Mouse (Mus musculus): ENCODE measurements at regions not wholly inside any gene's neighbourhood (a gene's known extent, or its start where the extent isn't known, plus 50 kb on each side); places are given as distances from the start of the nearest gene placed in this dataset.

- H3K27ac ChIP-seq (ENCODE audit: low read depth, low read length): no peak overlapping the region
These were observed 76.9 kb downstream of the Pxdc1 start for GRCm38 (mm10) chr13:34576392-34576791.

GRCm38 (mm10) chr13:34575997-34576314, 77.3 kb downstream of the Pxdc1 start:
- ATAC-seq (ENCODE audit: low FRiP score): peak; percentile 84
- no peak overlapping the region for H3K4me3 ChIP-seq (ENCODE audit: low read depth, low read length)
- H3K4me2 ChIP-seq (replicated peaks; ENCODE audit: low read depth, low read length): no peak overlapping the region
- no peaks in the 10 kb centered on the region for H3K9me3 ChIP-seq (ENCODE audit: control insufficient read depth, low read length)
- no peaks in the 10 kb centered on the region for H3K36me3 ChIP-seq (ENCODE audit: control insufficient read depth, insufficient read depth, low read length)
- WGBS: 29% methylated on average over 1 of the region's 1 CpGs
- no peak overlapping the region for H3K27ac ChIP-seq (ENCODE audit: low read depth, low read length)
- H3K27me3 ChIP-seq (ENCODE audit: control insufficient read depth, insufficient read depth, low read length): no peaks in the 10 kb centered on the region
- H3K9ac ChIP-seq (ENCODE audit: low read depth, low read length): no peak overlapping the region
- H3K4me1 ChIP-seq (replicated peaks; ENCODE audit: control insufficient read depth, insufficient read depth, low read length): no peaks in the 10 kb centered on the region
- peak; percentile 55 for DNase-seq (ENCODE audit: low spot score)

More at GRCm38 (mm10) chr13:34576392-34576791, 76.9 kb downstream of the Pxdc1 start:
- Histone ChIP-seq H3K9me3 (ENCODE audit: control insufficient read depth, low read length) (no peaks in the 10 kb centered on the region), H3K4me1 (replicated peaks; ENCODE audit: control insufficient read depth, insufficient read depth, low read length) (no peaks in the 10 kb centered on the region), H3K4me3 (ENCODE audit: low read depth, low read length) (no peak overlapping the region), H3K9ac (ENCODE audit: low read depth, low read length) (no peak overlapping the region), H3K27me3 (ENCODE audit: control insufficient read depth, insufficient read depth, low read length) (no peaks in the 10 kb centered on the region), H3K4me2 (replicated peaks; ENCODE audit: low read depth, low read length) (no peak overlapping the region), H3K36me3 (ENCODE audit: control insufficient read depth, insufficient read depth, low read length) (no peaks in the 10 kb centered on the region)
- ATAC-seq (ENCODE audit: low FRiP score): no peak
- peak; percentile 16 for DNase-seq (ENCODE audit: low spot score)
- 65% methylated on average over 2 of the region's 2 CpGs for WGBS

GRCm38 (mm10) chr13:34575179-34575996, 77.9 kb downstream of the Pxdc1 start:
- WGBS: 75% methylated on average over 2 of the region's 2 CpGs
- Histone ChIP-seq H3K9ac (ENCODE audit: low read depth, low read length) (no peak overlapping the region), H3K27me3 (ENCODE audit: control insufficient read depth, insufficient read depth, low read length) (no peaks in the 10 kb centered on the region), H3K9me3 (ENCODE audit: control insufficient read depth, low read length) (no peaks in the 10 kb centered on the region), H3K4me3 (ENCODE audit: low read depth, low read length) (no peak overlapping the region), H3K27ac (ENCODE audit: low read depth, low read length) (no peak overlapping the region), H3K4me1 (replicated peaks; ENCODE audit: control insufficient read depth, insufficient read depth, low read length) (no peaks in the 10 kb centered on the region), H3K36me3 (ENCODE audit: control insufficient read depth, insufficient read depth, low read length) (no peaks in the 10 kb centered on the region), H3K4me2 (replicated peaks; ENCODE audit: low read depth, low read length) (no peak overlapping the region)
- DNase-seq (ENCODE audit: low spot score): peak; percentile 5
- 0 out of 2 replicates have a peak, but pooled peaks have one; percentile 25 for ATAC-seq (ENCODE audit: low FRiP score)

- 75% methylated on average over 2 of the region's 2 CpGs for WGBS
- no peak for ATAC-seq (ENCODE audit: low FRiP score)
- no peaks in the 10 kb centered on the region for H3K27me3 ChIP-seq (ENCODE audit: control insufficient read depth, insufficient read depth, low read length)
These were observed 84.0 kb downstream of the Pxdc1 start for GRCm38 (mm10) chr13:34569312-34569711.

GRCm38 (mm10) chr13:34566687-34567086, 86.6 kb downstream of the Pxdc1 start:
- H3K27me3 ChIP-seq (ENCODE audit: control insufficient read depth, insufficient read depth, low read length): no peaks in the 10 kb centered on the region
- no peak overlapping the region for H3K9ac ChIP-seq (ENCODE audit: low read depth, low read length)
- no peaks in the 10 kb centered on the region for H3K4me1 ChIP-seq (replicated peaks; ENCODE audit: control insufficient read depth, insufficient read depth, low read length)
- ATAC-seq (ENCODE audit: low FRiP score): no peak
- H3K4me3 ChIP-seq (ENCODE audit: low read depth, low read length): no peak overlapping the region
- H3K4me2 ChIP-seq (replicated peaks; ENCODE audit: low read depth, low read length): no peak overlapping the region
- no peak for DNase-seq (ENCODE audit: low spot score)
- WGBS: 76% methylated on average over 1 of the region's 1 CpGs
- no peaks in the 10 kb centered on the region for H3K36me3 ChIP-seq (ENCODE audit: control insufficient read depth, insufficient read depth, low read length)
- no peak overlapping the region for H3K27ac ChIP-seq (ENCODE audit: low read depth, low read length)
- no peaks in the 10 kb centered on the region for H3K9me3 ChIP-seq (ENCODE audit: control insufficient read depth, low read length)

More at GRCm38 (mm10) chr13:34569312-34569711, 84.0 kb downstream of the Pxdc1 start:
- Histone ChIP-seq H3K9ac (ENCODE audit: low read depth, low read length) (no peak overlapping the region), H3K4me3 (ENCODE audit: low read depth, low read length) (no peak overlapping the region), H3K36me3 (ENCODE audit: control insufficient read depth, insufficient read depth, low read length) (no peaks in the 10 kb centered on the region), H3K27ac (ENCODE audit: low read depth, low read length) (no peak overlapping the region), H3K9me3 (ENCODE audit: control insufficient read depth, low read length) (no peaks in the 10 kb centered on the region), H3K4me1 (replicated peaks; ENCODE audit: control insufficient read depth, insufficient read depth, low read length) (no peaks in the 10 kb centered on the region), H3K4me2 (replicated peaks; ENCODE audit: low read depth, low read length) (no peak overlapping the region)
- no peak for DNase-seq (ENCODE audit: low spot score)

- Histone ChIP-seq H3K27ac (ENCODE audit: low read depth, low read length) (no peak overlapping the region), H3K27me3 (ENCODE audit: control insufficient read depth, insufficient read depth, low read length) (no peaks in the 10 kb centered on the region), H3K9me3 (ENCODE audit: control insufficient read depth, low read length) (no peaks in the 10 kb centered on the region), H3K36me3 (ENCODE audit: control insufficient read depth, insufficient read depth, low read length) (no peaks in the 10 kb centered on the region), H3K4me1 (replicated peaks; ENCODE audit: control insufficient read depth, insufficient read depth, low read length) (no peaks in the 10 kb centered on the region), H3K4me2 (replicated peaks; ENCODE audit: low read depth, low read length) (no peak overlapping the region), H3K4me3 (ENCODE audit: low read depth, low read length) (no peak overlapping the region), H3K9ac (ENCODE audit: low read depth, low read length) (no peak overlapping the region)
- ATAC-seq (ENCODE audit: low FRiP score): no peak
- no peak for DNase-seq (ENCODE audit: low spot score)
- WGBS: 64% methylated on average over 5 of the region's 5 CpGs
These were observed 103.0 kb downstream of the Pxdc1 start for GRCm38 (mm10) chr13:34550130-34550884.

GRCm38 (mm10) chr13:34540646-34541045, 112.6 kb downstream of the Pxdc1 start:
- 84% methylated on average over 2 of the region's 2 CpGs for WGBS
- DNase-seq (ENCODE audit: low spot score): no peak
- Histone ChIP-seq H3K27ac (ENCODE audit: low read depth, low read length) (no peak overlapping the region), H3K36me3 (ENCODE audit: control insufficient read depth, insufficient read depth, low read length) (no peaks in the 10 kb centered on the region), H3K4me3 (ENCODE audit: low read depth, low read length) (no peak overlapping the region), H3K9me3 (ENCODE audit: control insufficient read depth, low read length) (no peaks in the 10 kb centered on the region), H3K4me1 (replicated peaks; ENCODE audit: control insufficient read depth, insufficient read depth, low read length) (no peaks in the 10 kb centered on the region), H3K27me3 (ENCODE audit: control insufficient read depth, insufficient read depth, low read length) (no peaks in the 10 kb centered on the region), H3K4me2 (replicated peaks; ENCODE audit: low read depth, low read length) (no peak overlapping the region), H3K9ac (ENCODE audit: low read depth, low read length) (no peak overlapping the region)
- no peak for ATAC-seq (ENCODE audit: low FRiP score)

- no peak overlapping the region for H3K4me3 ChIP-seq (ENCODE audit: low read depth, low read length)
- no peaks in the 10 kb centered on the region for H3K4me1 ChIP-seq (replicated peaks; ENCODE audit: control insufficient read depth, insufficient read depth, low read length)
- DNase-seq (ENCODE audit: low spot score) (peak; percentile 10), ATAC-seq (ENCODE audit: low FRiP score) (no peak)
- H3K4me2 ChIP-seq (replicated peaks; ENCODE audit: low read depth, low read length): no peak overlapping the region
- no peaks in the 10 kb centered on the region for H3K36me3 ChIP-seq (ENCODE audit: control insufficient read depth, insufficient read depth, low read length)
- H3K9me3 ChIP-seq (ENCODE audit: control insufficient read depth, low read length): 0 out of 2 replicates have a peak, but pooled peaks cover 3% of the 10 kb centered on the region
- H3K27ac ChIP-seq (ENCODE audit: low read depth, low read length): no peak overlapping the region
- WGBS: 75% methylated on average over 2 of the region's 2 CpGs
- H3K9ac ChIP-seq (ENCODE audit: low read depth, low read length): no peak overlapping the region
- no peaks in the 10 kb centered on the region for H3K27me3 ChIP-seq (ENCODE audit: control insufficient read depth, insufficient read depth, low read length)
These were observed 119.4 kb downstream of the Pxdc1 start for GRCm38 (mm10) chr13:34533896-34534295.
